Mouse (Mus musculus) cerebellum, postnatal 14 days (tissue): Measurements from ENCODE around the gene Mknk1.
A peak's percentile ranks its signal among the peaks of the same experiment; 100 is the strongest.

Experiments used
- DNase-seq, 2 experiments: peaks; one replicate each; pipeline ENCODE4 v3.0.0; 2021; ENCODE audit warnings: mixed read lengths in 2 of 2

Mknk1 gene

GRCm38 (mm10) chr4:115847377-115847776 lies 8.4 kb downstream of the Mknk1 start:
- DNase-seq = peak in 1 of 2 experiments; percentile 20

- no peak for DNase-seq
These were observed 9.1 kb downstream of the Mknk1 start for GRCm38 (mm10) chr4:115848083-115848482.

- no peak for DNase-seq
These were observed 10.1 kb downstream of the Mknk1 start for GRCm38 (mm10) chr4:115848990-115849677.

- no peak for DNase-seq
These were observed 11.1 kb downstream of the Mknk1 start for GRCm38 (mm10) chr4:115850111-115850510.

GRCm38 (mm10) chr4:115850631-115851030 lies 11.6 kb downstream of the Mknk1 start:
- DNase-seq = no peak

GRCm38 (mm10) chr4:115851569-115851968 lies 12.6 kb downstream of the Mknk1 start:
- no peak for DNase-seq

GRCm38 (mm10) chr4:115855100-115855499 lies 16.1 kb downstream of the Mknk1 start:
- no peak for DNase-seq

- no peak for DNase-seq
These were observed 16.6 kb downstream of the Mknk1 start for GRCm38 (mm10) chr4:115855609-115856008.

- no peak for DNase-seq
These were observed 17.3 kb downstream of the Mknk1 start for GRCm38 (mm10) chr4:115856282-115856681.

GRCm38 (mm10) chr4:115857293-115857883 lies 18.4 kb downstream of the Mknk1 start:
- DNase-seq = no peak

- no peak for DNase-seq
These were observed 24.4 kb downstream of the Mknk1 start for GRCm38 (mm10) chr4:115863352-115863751.

- DNase-seq = no peak
These were observed 24.9 kb downstream of the Mknk1 start for GRCm38 (mm10) chr4:115863880-115864279.

GRCm38 (mm10) chr4:115869512-115870210 lies 30.7 kb downstream of the Mknk1 start:
- DNase-seq = no peak

GRCm38 (mm10) chr4:115873231-115873630 lies 34.2 kb downstream of the Mknk1 start:
- no peak for DNase-seq

GRCm38 (mm10) chr4:115878216-115878678 lies 39.2 kb downstream of the Mknk1 start:
- DNase-seq = no peak

- DNase-seq = no peak
These were observed 39.8 kb downstream of the Mknk1 start for GRCm38 (mm10) chr4:115878828-115879227.

- DNase-seq = peak; percentile 24 to 52
These were observed 42.2 kb downstream of the Mknk1 start for GRCm38 (mm10) chr4:115881183-115881582.

- no peak for DNase-seq
These were observed 43.2 kb downstream of the Mknk1 start for GRCm38 (mm10) chr4:115882195-115882594.

GRCm38 (mm10) chr4:115884022-115884421 lies 45.0 kb downstream of the Mknk1 start, which contains the start of gene Kncn:
TSS of gene Kncn (plus strand) at chr4:115884400.
- DNase-seq = no peak

GRCm38 (mm10) chr4:115885846-115886245 lies 46.8 kb downstream of the Mknk1 start:
- no peak for DNase-seq

- DNase-seq = no peak
These were observed 47.9 kb downstream of the Mknk1 start for GRCm38 (mm10) chr4:115886875-115887274.

GRCm38 (mm10) chr4:115890066-115890465 lies 51.1 kb downstream of the Mknk1 start:
- DNase-seq = no peak

GRCm38 (mm10) chr4:115890553-115890952 lies 51.6 kb downstream of the Mknk1 start, which contains the start of gene 6430628N08Rik:
TSS of gene 6430628N08Rik (plus strand) at chr4:115890665.
- no peak for DNase-seq

GRCm38 (mm10) chr4:115894281-115894680 lies 55.3 kb downstream of the Mknk1 start:
- no peak for DNase-seq
